Mouse (Mus musculus): Measurements from ENCODE around the gene Adcyap1r1.

GRCm38 (mm10) chr6:55542359-55542758, 90.6 kb downstream of the Adcyap1r1 start:
- TF ChIP-seq POLR2A (IDR thresholded peaks at IDR 0.05; ENCODE audit: extremely low read depth, insufficient read depth, low read length), result no peak
- peak; percentile 71 for TF ChIP-seq CTCF (IDR thresholded peaks at IDR 0.05; ENCODE audit: extremely low read depth, insufficient read depth, low read length)
